Mouse (Mus musculus): ENCODE measurements around the gene Zbtb20. TPM values are rescaled to one million over a fixed set of nuclear protein-coding genes. Genes with fewer than 3 reads are reported as not detected.

Zbtb20 gene
- total RNA-seq, 1 experiment from 2014 or later: 46.6 TPM

DNA sequence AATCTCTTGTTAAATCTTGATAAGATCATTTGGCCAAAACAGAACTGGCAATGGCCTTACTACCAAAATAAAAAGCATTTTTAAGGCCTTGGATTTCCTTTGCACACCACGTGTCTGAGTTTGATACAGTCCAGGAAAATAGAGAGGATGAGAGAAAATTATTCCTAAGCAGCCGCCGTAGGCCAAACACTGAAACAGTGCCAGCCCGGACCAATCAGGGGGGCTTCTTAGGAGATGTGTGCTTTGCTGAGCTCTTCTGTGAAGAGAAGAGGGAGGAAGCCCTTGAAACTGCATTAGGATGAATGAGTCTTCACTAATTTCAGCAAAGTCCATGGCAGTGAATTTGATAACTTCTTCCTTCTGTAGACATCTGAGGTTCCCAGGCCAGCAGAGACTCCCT, 635.9 kb downstream of the Zbtb20 start:
- ATAC-seq (ENCODE audit: extremely low read depth, insufficient number of reproducible peaks, low FRiP score, poor library complexity, severe bottlenecking): no peak

- ATAC-seq (ENCODE audit: extremely low read depth, insufficient number of reproducible peaks, low FRiP score, poor library complexity, severe bottlenecking): no peak
Observed at GRCm38 (mm10) chr16:43513933-43514332, 638.3 kb downstream of the Zbtb20 start.

GRCm38 (mm10) chr16:43515538-43515937, 639.9 kb downstream of the Zbtb20 start:
- ATAC-seq (ENCODE audit: extremely low read depth, insufficient number of reproducible peaks, low FRiP score, poor library complexity, severe bottlenecking): no peak

- ATAC-seq (ENCODE audit: extremely low read depth, insufficient number of reproducible peaks, low FRiP score, poor library complexity, severe bottlenecking): no peak
Observed at GRCm38 (mm10) chr16:43520274-43520673, 644.6 kb downstream of the Zbtb20 start.

DNA sequence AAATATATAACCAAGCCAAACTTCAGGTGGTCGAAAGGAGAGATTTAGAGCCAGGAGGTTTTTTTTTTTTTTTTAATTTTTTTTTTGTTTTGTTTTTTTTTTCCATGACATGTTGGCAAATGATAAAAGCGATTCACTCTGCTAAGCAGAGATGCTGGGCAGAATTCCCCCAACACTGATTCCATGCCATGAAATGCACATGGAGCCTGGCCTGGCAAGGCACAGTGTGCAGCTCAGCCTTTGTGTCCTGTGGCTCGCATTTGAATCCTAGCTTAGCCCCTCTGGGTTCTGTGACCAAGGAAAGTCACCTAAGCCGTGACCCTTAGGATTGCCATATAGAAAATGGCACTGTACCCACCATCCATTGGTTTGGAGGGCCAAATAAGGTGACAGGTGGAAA, 646.8 kb downstream of the Zbtb20 start:
- ATAC-seq (ENCODE audit: extremely low read depth, insufficient number of reproducible peaks, low FRiP score, poor library complexity, severe bottlenecking): no peak

DNA sequence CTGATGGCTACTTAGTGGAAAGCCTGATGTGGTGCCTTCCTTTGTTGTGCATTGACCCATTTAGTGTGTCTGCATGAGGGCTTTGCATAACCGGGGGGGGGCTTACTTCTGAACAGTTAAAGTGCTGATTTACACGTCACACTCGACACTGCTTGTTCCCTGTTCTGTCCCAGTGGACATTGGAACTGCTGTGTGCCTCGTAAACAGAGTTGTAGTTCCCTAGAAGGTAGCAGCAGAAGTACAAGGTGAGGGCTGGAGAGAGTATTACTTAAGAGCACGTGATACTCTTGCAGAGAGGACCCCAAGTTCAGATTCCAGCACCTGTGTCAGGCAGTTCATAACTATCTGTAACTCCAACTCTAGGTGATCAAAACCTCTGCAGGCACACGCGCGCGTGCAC, 648.5 kb downstream of the Zbtb20 start:
- no peak for ATAC-seq (ENCODE audit: extremely low read depth, insufficient number of reproducible peaks, low FRiP score, poor library complexity, severe bottlenecking)

DNA sequence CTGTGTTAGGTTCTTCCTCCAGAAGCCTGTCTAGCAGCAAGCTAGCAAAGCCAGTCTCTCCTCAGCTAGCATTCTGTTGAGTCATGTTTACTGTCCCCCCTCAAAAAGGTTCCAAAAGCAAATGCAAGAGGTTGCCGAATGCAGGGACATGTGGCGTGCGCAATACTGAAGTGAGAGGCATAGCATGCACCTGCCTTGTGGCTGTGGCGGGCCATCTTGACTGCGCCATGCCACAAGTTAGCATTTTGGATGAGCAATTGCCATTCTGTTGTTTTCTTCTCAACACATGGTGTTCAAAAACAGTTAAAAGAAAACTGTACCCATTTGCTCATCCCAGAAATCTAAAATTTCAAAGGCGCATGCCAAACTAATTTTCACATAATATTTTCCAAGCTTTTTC, 649.9 kb downstream of the Zbtb20 start:
- no peak for ATAC-seq (ENCODE audit: extremely low read depth, insufficient number of reproducible peaks, low FRiP score, poor library complexity, severe bottlenecking)

GRCm38 (mm10) chr16:43528300-43528699, 652.6 kb downstream of the Zbtb20 start:
- ATAC-seq (ENCODE audit: extremely low read depth, insufficient number of reproducible peaks, low FRiP score, poor library complexity, severe bottlenecking): no peak

- ATAC-seq (ENCODE audit: extremely low read depth, insufficient number of reproducible peaks, low FRiP score, poor library complexity, severe bottlenecking): no peak
Observed at GRCm38 (mm10) chr16:43531328-43531727, 655.6 kb downstream of the Zbtb20 start.

DNA sequence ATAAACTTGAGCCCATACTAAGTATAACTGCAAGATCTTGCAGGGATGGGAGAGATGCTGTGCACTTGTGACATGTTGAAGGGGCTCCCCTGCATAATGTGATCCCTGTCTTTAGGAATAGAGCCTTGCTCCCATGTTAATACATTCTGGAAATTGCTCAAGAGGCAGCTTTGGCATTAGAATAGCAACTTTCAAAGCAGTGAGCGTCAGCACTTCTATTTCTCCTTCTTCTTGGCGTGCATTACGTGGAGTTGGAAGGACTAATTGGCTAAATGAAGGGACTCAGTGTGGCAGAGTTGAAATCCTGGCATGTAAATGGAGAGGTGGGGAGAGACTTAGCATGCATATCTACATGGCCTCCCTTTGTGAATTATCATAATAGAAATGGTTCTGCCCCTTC, 658.4 kb downstream of the Zbtb20 start:
- no peak for ATAC-seq (ENCODE audit: extremely low read depth, insufficient number of reproducible peaks, low FRiP score, poor library complexity, severe bottlenecking)

DNA sequence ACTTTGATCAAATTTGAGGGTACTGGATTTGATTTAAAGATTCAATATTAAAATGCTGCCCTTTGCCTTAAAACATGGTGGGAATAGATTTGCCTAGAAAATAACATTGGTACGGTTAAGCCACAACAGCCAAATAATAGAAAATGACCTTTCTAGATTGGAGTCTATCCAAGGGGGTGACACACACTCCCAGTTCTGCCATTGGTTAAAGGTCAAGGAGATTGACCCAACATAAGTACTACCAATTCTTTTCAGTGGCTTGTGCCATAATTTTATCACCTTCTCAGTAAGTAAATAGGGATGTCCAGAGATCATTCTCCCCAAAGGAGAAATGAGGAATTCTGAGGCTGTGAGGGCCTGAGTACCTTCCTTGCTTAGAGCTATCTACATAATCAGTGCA, 660.2 kb downstream of the Zbtb20 start:
- no peak for ATAC-seq (ENCODE audit: extremely low read depth, insufficient number of reproducible peaks, low FRiP score, poor library complexity, severe bottlenecking)

GRCm38 (mm10) chr16:43537163-43537562, 661.5 kb downstream of the Zbtb20 start:
- no peak for ATAC-seq (ENCODE audit: extremely low read depth, insufficient number of reproducible peaks, low FRiP score, poor library complexity, severe bottlenecking)

- no peak for ATAC-seq (ENCODE audit: extremely low read depth, insufficient number of reproducible peaks, low FRiP score, poor library complexity, severe bottlenecking)
Observed at GRCm38 (mm10) chr16:43539659-43540096, 664.0 kb downstream of the Zbtb20 start.

- ATAC-seq (ENCODE audit: extremely low read depth, insufficient number of reproducible peaks, low FRiP score, poor library complexity, severe bottlenecking): peak; percentile 74; the same call in 1 of the 2 replicates
Observed at GRCm38 (mm10) chr16:43540108-43540507, 664.4 kb downstream of the Zbtb20 start.

DNA sequence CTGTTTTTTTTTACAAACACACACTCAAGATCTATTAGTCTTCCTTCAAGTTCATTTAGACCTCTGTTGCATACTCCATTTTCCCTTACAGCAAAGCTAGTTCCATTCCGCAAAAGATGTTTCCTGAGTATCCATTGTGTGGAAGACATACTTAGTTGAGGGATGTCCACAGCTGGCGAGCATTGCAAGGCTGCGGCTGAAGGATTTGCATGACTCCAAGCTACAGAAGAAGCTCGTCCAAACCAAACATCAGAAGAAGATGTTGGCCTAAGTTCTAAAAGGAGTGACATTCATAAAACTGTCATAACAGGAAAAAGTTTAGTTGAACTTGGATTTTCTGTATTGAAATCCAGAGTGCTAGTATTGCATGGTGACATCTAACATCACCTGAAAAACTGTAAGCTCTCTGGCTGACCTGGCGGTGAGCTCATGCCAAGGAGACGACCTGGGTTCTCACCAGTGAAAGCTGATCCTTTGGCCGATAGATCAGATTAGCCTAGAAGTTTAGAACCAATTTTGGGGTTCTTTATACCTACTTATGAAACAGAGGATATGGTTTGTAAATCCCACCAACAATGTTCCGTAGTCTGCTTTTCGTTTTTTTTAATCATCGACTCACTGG, 665.0 kb downstream of the Zbtb20 start:
- no peak for ATAC-seq (ENCODE audit: extremely low read depth, insufficient number of reproducible peaks, low FRiP score, poor library complexity, severe bottlenecking)

- ATAC-seq (ENCODE audit: extremely low read depth, insufficient number of reproducible peaks, low FRiP score, poor library complexity, severe bottlenecking): no peak
Observed at GRCm38 (mm10) chr16:43545261-43545660, 669.6 kb downstream of the Zbtb20 start.

DNA sequence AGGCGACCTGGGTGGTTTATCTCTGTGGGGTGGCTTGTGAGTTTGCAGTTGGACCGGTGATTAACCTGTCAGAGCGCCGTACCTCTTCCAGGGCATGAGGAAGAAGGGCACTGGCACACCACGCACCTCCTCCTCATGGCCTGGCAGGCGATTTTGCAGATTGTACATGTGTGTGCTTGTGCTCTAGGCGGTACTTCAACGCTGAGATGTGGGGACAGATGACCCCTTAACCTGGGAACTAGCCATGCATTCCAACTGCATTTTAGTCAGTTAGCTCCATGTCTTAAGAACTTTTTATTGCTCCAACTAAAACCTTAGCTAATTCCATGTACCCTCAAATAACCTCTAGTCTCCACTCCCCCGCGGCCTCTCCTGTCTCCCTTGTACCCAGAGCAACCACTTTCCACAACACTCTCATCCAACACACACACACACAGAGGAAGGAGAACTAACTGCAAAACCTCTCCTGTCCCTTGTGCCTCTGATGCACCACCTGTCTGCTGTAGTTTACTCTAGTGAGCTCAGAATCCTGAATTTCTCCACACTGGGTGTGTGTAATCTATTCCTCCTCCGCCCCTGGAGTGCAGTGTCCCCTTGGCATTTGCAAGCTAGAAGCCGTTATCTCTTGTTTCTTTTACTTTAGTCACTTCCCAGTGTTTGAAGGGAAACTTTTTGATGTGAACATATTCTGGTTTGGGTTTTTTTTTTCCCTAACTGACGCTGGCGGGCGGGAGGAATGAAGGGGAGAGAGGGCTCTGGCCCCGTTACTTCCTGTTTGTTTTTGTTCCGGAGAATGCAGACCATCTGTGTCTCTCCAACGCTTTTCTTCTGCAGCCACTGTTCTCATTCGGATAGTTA, 671.9 kb downstream of the Zbtb20 start:
- ATAC-seq (ENCODE audit: extremely low read depth, insufficient number of reproducible peaks, low FRiP score, poor library complexity, severe bottlenecking): no peak

- no peak for ATAC-seq (ENCODE audit: extremely low read depth, insufficient number of reproducible peaks, low FRiP score, poor library complexity, severe bottlenecking)
Observed at GRCm38 (mm10) chr16:43548774-43549173, 673.1 kb downstream of the Zbtb20 start.

DNA sequence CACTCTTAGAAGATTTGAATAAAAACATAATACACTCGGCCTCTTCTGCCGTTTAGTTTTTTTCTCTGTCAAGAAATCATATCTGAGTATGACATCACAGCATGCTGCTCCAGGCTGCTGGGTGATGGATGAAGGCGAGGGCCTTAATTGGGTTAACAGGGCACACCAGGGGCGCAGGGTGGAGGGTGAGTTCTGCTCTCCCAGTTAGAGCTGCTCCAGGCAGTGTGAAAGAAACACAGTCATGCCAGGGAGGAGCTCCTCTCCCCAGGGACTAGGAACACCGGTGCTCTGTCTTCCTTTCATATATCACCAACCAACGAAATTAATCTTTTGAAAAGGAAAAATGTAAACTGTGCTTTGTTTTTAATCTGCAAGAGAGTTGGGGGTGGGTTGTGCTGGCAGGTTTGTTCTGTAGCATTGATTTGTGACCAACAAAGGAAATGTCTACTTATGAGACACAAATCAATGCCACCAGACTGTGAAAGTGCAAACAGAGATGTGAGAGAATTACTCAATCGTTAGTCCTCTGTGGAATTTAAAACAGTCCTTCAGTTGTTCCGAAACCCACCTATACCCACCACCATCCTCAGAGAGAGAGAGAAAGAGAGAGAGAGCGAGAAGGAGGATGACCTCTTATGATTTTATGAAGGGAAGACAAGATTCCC, 673.9 kb downstream of the Zbtb20 start:
- no peak for ATAC-seq (ENCODE audit: extremely low read depth, insufficient number of reproducible peaks, low FRiP score, poor library complexity, severe bottlenecking)

DNA sequence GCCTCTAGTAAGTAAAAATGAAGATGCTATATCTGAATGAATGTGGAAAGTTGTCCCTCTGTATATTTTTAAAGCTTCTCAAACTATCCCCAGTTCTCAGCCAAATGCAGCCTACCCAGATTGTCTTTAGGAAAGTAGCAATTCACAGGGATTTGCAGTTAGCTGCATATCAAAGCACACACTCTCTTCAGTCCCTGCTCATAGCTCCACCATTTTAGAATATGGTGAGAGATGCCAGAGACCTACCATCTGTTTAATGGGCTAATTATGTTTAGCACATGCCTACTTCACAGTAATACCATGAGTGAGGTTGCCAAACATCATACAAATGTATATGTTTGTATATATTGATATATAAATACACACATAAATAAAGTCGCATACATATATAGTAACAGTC, 676.8 kb downstream of the Zbtb20 start:
- ATAC-seq (ENCODE audit: extremely low read depth, insufficient number of reproducible peaks, low FRiP score, poor library complexity, severe bottlenecking): no peak

All from neutrophil, adult 5-6 weeks (primary cell).